Mouse (Mus musculus) heart, embryonic 10.5 days (tissue): ENCODE measurements around the gene N4bp3. TPM values are rescaled to one million over a fixed set of nuclear protein-coding genes. Genes with fewer than 3 reads are reported as not detected.

Experiments
- DNase-seq: peaks from one replicate; pipeline ENCODE4 v3.0.0-alpha.2; 2017; ENCODE audit warnings: low spot score
- H3K27ac ChIP-seq: fragments of 300-500 bp; sonication (generic); 2 replicates; pipeline ENCODE4 v1.5.1; 2016; ENCODE audit warnings: mild to moderate bottlenecking
- H3K27me3 ChIP-seq: fragments of 300-500 bp; sonication (generic); 2 replicates; pipeline ENCODE4 v1.6.1; 2016; ENCODE audit warnings: mild to moderate bottlenecking; ENCODE audit not compliant: poor library complexity, insufficient read depth, severe bottlenecking
- H3K36me3 ChIP-seq: fragments of 300-500 bp; sonication (generic); 2 replicates; pipeline ENCODE4 v1.6.1; 2016; ENCODE audit warnings: mild to moderate bottlenecking, moderate library complexity
- H3K4me1 ChIP-seq: fragments of 300-500 bp; sonication (generic); 2 replicates; pipeline ENCODE4 v1.6.1; 2016; ENCODE audit warnings: mild to moderate bottlenecking
- H3K4me3 ChIP-seq: fragments of 300-500 bp; sonication (generic); 2 replicates; pipeline ENCODE4 v1.5.1; 2016; ENCODE audit warnings: mild to moderate bottlenecking, moderate library complexity
- H3K9me3 ChIP-seq: fragments of 300-500 bp; sonication (generic); 2 replicates; pipeline ENCODE4 v1.6.1; 2016; ENCODE audit warnings: mild to moderate bottlenecking, moderate library complexity
- WGBS: fragments of 180-500 bp; shearing (Covaris S2); methylation state at CpG from one replicate; pipeline ENCODE4 v1.1.7; 2016; 5-methylcytosine and 5-hydroxymethylcytosine counted together
- polyA plus RNA-seq: library from polyadenylated mRNA; unstranded; fragments of >200 nt; fragmentation: Nextera tagmentation; extraction: Ambion mirVana; gene quantifications from 2 replicates; pipeline ENCODE4 v1.2.1, GENCODE M21; 2016

The N4bp3 gene
- polyA plus RNA-seq, 1 experiment from 2014 or later: 12.0 TPM

DNA sequence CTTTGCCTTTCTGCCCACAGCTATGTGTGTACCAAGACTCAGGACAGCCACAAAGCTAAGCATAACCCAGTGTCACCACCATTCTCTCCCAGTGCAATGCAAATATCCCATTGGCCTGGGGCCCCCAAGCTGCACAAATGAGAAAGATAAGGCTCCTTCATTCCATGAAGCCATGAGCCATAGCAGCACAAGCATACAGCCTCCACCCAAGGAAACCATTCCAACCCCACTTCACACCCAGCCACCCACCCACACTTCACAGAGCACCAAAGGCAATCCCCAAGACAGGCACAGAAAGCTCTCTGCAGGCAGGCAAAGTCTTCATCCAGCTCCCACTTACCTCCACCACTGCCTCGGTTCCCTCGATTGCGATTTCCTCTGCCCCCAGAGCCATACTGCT is 48.4 kb downstream of the N4bp3 start:
- Histone ChIP-seq H3K27me3 (no peaks in the 10 kb centered on the region), H3K36me3 (peaks cover 83% of the 10 kb centered on the region), H3K4me1 (peaks cover 27% of the 10 kb centered on the region), H3K9me3 (no peaks in the 10 kb centered on the region), H3K27ac (no peak overlapping the region), H3K4me3 (peak overlapping the region; percentile 9; the same call in 1 of the 2 replicates)
- DNase-seq: no peak
- 93% methylated on average over 3 of the region's 3 CpGs for WGBS

GRCm38 (mm10) chr11:51597553-51597952 is 53.1 kb downstream of the N4bp3 start:
- no peaks in the 10 kb centered on the region for H3K27me3 ChIP-seq
- WGBS: 84% methylated on average over 2 of the region's 2 CpGs
- peaks cover 11% of the 10 kb centered on the region; the same call in 1 of the 2 replicates for H3K4me1 ChIP-seq
- no peak overlapping the region for H3K4me3 ChIP-seq
- no peak overlapping the region for H3K27ac ChIP-seq
- H3K36me3 ChIP-seq: peaks cover 100% of the 10 kb centered on the region
- no peaks in the 10 kb centered on the region for H3K9me3 ChIP-seq
- DNase-seq: no peak

DNA sequence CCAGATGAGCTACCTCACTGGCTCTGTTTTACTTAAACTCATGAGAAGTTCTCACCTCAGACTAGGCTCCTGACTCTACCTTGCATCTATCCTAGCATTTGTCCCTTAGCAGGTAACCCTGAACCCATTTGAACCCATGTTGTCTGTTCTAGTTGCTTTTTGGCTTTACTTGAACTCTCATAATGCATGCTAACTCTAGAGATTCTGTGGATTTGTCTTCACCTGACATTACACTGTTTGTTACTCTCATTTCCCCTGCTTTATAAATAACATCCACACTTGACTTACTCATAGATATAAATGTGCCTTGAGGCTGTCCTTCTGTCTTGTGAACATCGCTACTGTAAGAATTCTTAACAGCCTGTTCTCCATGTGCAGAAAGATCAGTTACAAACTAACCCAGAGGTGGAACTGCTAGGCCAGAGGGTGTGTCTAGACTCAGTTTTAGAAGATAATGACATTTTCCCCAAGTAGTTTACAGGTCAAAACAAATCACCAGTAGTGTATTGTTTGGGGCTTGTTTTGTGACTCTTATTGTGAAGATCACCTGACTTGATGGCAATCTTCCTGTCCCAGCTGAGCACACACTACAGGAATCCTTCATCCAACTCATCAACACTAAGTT is 55.1 kb downstream of the N4bp3 start:
- no peak for DNase-seq
- no peaks in the 10 kb centered on the region for H3K9me3 ChIP-seq
- WGBS: 83% methylated on average over 1 of the region's 1 CpGs

GRCm38 (mm10) chr11:51594715-51595350 is 55.8 kb downstream of the N4bp3 start:
- DNase-seq: no peak
- no peaks in the 10 kb centered on the region for H3K9me3 ChIP-seq
- H3K27me3 ChIP-seq: no peaks in the 10 kb centered on the region
- peaks cover 100% of the 10 kb centered on the region for H3K36me3 ChIP-seq
- no peak overlapping the region for H3K4me3 ChIP-seq
- 73% methylated on average over 3 of the region's 3 CpGs for WGBS
- H3K27ac ChIP-seq: no peak overlapping the region
- H3K4me1 ChIP-seq: no peaks in the 10 kb centered on the region

More for the DNA sequence above, 55.1 kb downstream of the N4bp3 start:
- no peak overlapping the region for H3K27ac ChIP-seq
- H3K36me3 ChIP-seq: peaks cover 100% of the 10 kb centered on the region
- no peaks in the 10 kb centered on the region for H3K27me3 ChIP-seq
- H3K4me3 ChIP-seq: no peak overlapping the region
- no peaks in the 10 kb centered on the region for H3K4me1 ChIP-seq

DNA sequence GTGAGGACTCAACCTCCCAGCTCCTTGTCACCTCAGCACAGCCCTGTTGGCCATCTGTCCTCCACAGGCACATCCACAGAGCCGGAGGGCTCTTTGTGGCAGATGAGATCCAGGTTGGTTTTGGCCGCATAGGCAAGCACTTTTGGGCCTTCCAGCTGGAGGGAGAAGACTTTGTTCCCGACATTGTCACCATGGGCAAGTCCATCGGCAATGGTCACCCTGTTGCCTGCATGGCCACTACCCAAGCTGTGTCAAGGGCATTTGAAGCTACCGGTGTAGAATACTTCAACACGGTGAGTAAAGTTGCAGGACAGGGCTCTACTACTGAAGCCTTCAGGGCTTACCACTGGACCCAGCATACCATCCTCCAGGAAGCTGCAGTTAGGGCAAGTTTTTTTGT is 56.8 kb downstream of the N4bp3 start:
- 93% methylated on average over 6 of the region's 6 CpGs for WGBS

GRCm38 (mm10) chr11:51593368-51593767 is 57.3 kb downstream of the N4bp3 start:
- H3K36me3 ChIP-seq: peaks cover 100% of the 10 kb centered on the region
- H3K4me1 ChIP-seq: no peaks in the 10 kb centered on the region
- no peaks in the 10 kb centered on the region for H3K27me3 ChIP-seq
- 98% methylated on average over 4 of the region's 4 CpGs for WGBS
- no peaks in the 10 kb centered on the region for H3K9me3 ChIP-seq
- H3K4me3 ChIP-seq: no peak overlapping the region
- H3K27ac ChIP-seq: no peak overlapping the region
- no peak for DNase-seq

More for the DNA sequence above, 56.8 kb downstream of the N4bp3 start:
- peaks cover 100% of the 10 kb centered on the region for H3K36me3 ChIP-seq
- H3K4me3 ChIP-seq: no peak overlapping the region
- no peaks in the 10 kb centered on the region for H3K9me3 ChIP-seq
- no peak for DNase-seq
- no peaks in the 10 kb centered on the region for H3K4me1 ChIP-seq
- H3K27me3 ChIP-seq: no peaks in the 10 kb centered on the region
- H3K27ac ChIP-seq: no peak overlapping the region

Other genes starting within 250 kb of the N4bp3 start
- gene Phykpl, start 66.1 kb downstream of the N4bp3 start, polyA plus RNA-seq: 18.1 and 18.2 TPM in 2 replicates
- gene Hnrnpab, start 44.0 kb downstream of the N4bp3 start, polyA plus RNA-seq: 341 and 617 TPM in 2 replicates
- gene Nhp2, start 31.1 kb downstream of the N4bp3 start, polyA plus RNA-seq: 154 and 210 TPM in 2 replicates
- 34.3 and 37.9 TPM in 2 replicates for gene Rmnd5b, start 14.9 kb downstream of the N4bp3 start, polyA plus RNA-seq
- 0.78 and 1.6 TPM in 2 replicates for gene D930048N14Rik, start 112 bp upstream of the N4bp3 start, polyA plus RNA-seq
- 61.4 and 67.7 TPM in 2 replicates for gene 0610009B22Rik, start 38.0 kb upstream of the N4bp3 start, polyA plus RNA-seq
- 14.3 and 15.0 TPM in 2 replicates for gene Sec24a, start 112.8 kb upstream of the N4bp3 start, polyA plus RNA-seq
- gene Sar1b, start 112.8 kb upstream of the N4bp3 start, polyA plus RNA-seq: 125 and 134 TPM in 2 replicates
- gene Jade2, start 206.8 kb upstream of the N4bp3 start, polyA plus RNA-seq: 0.73 and 0.82 TPM in 2 replicates